Mouse (Mus musculus): Measurements from ENCODE around the gene Foxa2.

The Foxa2 gene

DNA sequence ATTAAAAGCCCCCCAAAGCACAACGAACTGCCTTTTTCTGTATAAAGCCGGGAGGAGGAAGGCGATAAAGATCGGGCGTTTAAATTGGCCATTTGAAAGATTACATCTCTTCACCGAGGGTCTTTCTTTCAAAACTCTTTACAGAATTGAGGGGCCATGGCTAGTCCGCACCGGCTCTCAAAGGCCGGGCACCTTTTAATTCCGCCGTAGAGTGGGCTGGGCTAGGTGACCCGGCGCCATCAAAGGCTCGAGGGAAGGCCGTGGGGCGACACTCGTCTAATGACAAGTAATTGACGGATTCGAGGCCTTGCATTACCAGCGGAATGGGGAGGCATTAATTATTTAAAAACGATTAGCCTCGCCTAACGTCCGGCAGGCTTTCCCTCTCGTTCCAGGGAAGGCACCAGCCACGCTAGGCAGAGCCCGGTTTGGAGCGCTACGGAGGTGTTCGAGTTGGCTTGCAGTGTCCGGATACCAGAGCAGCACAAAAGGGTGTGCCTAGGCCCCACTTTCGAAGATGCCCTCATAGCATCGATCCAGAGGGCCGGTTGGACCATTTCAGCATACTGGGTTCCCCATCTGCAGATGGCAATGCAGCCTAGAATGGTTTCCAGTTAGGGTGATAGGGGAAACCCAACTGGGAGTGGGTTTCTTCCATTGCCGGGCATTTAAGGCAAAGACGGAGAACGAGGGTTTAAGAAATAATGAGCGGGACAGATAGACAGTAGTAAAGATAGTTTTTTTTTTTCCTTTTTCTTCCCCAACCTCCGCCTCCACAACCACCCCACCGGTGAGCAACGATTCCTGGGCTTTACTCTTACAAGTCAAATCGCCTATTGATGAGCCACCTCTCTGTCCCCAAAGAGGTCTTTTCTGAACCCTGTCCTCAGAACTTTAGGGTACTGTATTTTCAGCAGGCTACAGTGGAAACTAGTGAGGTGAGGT lies 8.1 kb downstream of the Foxa2 start:
- DNase-seq: no peak

- DNase-seq: no peak
Measured at GRCm38 (mm10) chr2:148036611-148037160, 10.1 kb downstream of the Foxa2 start.

DNA sequence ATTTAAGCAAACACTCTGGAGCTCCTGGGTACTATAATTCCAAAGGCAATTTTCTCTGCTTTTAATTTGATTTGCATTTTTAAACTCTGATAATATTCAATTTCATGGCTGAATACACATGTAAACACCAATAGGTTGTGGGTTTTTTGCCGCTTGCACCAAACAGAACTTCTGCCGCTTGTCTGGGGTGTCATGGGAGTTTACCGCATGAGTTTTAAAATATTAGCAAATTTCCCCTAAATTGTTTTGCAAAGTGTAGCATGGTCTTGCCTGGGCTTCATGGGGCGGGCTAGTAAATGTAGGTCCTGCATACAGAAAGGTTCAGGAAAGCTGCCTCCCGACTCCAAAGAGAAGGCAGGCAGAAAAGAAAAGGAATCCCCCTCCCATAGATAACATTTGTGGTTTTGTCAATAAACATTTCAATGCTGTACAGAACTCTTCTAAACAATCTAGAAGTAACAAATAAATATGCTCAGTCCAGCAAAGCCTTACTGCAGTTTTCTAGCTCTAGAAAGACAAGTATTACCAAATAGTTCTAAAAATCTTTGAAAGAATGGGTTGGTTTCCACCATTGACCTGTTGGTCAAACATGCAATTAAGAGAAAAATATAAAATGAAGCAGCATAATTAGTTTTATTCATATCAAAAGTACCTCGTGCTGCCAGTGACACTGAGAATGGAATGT lies 15.6 kb downstream of the Foxa2 start:
- no peak for DNase-seq

DNA sequence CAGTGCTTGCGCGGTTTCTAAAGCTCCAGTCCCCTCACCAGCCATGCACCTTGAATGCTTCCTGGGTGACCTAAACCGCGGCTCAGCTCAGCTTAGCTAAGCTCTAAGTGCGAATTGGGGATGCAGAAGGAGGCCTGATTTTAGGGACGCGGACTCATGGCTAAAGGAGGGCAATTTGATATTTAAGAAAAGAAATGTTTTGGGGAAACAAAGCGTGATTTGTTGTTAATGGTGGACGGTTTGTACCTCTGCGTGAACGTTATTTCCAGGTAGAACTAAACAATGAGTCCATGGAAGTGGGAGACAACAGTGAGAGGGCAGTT lies 16.2 kb downstream of the Foxa2 start:
- no peak for DNase-seq

GRCm38 (mm10) chr2:148029751-148030612 lies 16.8 kb downstream of the Foxa2 start:
- peak; percentile 58 for DNase-seq

DNA sequence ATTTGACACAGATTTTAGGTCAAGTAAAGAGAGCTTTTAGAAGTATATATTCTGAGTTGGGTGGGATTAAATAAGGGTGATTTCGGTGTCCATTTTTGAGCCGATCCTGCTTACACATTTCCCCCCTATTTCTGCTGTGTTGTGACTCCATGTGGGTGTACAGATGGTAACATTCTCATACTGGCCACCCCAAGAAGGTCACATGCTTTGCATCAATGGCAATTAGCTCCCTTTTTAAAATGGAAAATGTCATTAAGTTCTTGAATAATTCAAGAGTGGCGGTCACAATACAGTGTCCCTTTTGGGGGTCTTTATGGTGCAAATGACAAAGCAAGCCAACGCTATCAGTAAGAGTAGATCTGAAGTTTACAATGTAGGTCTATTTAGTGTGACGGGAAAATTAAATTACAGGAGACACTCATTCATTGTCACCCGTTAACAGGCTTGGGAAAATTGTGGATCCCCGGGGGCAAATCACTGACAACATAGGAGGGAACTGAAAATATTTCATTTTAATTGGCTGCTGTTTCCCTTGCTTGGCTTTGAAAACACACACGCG lies 17.6 kb downstream of the Foxa2 start:
- DNase-seq: no peak

- DNase-seq: no peak
Measured at GRCm38 (mm10) chr2:148026366-148026765, 20.4 kb downstream of the Foxa2 start.

DNA sequence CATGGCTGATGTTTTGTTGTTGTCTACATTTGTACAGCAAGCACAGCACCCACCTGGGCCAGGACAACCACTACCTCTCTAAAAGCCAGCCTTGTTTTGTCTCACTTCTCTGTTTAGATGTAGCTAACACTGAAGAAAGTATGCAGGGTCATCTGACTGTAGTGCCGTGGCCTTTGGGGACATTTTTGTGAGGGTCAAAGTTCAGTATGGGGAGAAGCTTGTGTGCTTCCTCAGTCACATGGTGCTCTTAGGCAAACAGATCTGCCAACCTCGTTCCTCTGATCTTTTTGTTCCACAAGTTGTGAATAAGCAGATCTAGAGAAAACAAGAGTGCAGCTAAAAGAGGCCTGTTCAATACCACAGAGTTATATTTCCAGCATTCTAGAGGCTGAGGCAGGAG lies 21.3 kb downstream of the Foxa2 start:
- DNase-seq: no peak

DNA sequence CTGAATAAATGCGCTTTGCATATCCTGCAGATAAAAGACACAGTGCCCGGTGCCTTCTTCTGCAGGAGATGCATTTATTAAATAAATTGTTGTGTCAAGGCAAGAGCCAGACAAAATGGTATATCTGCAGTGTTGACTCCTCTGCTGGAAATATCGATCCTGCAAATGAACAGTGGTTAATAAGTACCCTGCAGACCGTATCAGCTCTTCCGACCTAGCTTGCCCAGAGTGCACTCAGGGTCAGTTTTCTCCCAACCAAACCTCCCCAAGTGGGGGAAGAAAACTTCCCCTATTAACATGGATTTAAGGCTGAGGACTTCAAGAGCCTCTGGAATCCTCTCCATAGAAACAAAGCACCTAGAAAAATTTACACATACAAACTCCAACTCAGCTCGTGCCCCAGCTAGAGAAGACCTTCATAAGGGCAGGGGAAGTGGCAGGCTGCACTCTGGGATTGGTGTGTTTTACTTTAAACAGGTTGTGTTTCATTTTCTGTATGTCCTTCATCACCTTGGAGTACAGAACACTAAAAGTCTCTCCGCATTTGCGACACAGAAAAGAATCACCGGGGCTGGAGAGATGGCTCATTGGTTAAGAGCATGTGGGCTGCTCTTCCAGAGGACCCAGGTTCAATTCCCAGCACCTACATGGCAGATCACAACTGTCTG lies 22.4 kb downstream of the Foxa2 start:
- DNase-seq: no peak

DNA sequence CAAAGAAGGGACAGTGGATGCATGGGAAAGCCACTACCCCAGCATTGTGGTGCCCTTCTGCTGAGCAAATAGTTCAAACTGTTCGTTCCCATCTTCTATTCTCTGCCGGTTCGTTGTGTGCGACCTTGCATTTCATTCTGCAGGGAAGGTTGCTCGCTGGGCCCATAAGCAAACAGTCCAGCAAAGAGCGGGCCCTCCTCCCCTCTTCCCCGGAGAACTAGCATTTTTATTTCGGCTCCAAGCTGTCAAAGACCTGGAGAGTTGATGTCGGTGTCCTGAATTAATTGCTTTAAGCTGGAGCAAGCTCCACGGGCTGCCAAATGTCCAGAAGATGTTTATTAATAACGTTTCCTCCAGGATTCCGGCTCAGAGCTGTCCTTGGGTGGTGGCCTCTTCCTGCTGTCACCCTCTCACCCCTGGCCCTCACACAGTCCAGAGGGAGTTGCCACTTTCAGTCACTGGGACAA lies 23.4 kb downstream of the Foxa2 start:
- peak; percentile 44 for DNase-seq

- no peak for DNase-seq
Measured at GRCm38 (mm10) chr2:148021919-148022570, 24.7 kb downstream of the Foxa2 start.

GRCm38 (mm10) chr2:148021016-148021415 lies 25.8 kb downstream of the Foxa2 start:
- no peak for DNase-seq

- DNase-seq: no peak
Measured at GRCm38 (mm10) chr2:148020125-148020524, 26.6 kb downstream of the Foxa2 start.

DNA sequence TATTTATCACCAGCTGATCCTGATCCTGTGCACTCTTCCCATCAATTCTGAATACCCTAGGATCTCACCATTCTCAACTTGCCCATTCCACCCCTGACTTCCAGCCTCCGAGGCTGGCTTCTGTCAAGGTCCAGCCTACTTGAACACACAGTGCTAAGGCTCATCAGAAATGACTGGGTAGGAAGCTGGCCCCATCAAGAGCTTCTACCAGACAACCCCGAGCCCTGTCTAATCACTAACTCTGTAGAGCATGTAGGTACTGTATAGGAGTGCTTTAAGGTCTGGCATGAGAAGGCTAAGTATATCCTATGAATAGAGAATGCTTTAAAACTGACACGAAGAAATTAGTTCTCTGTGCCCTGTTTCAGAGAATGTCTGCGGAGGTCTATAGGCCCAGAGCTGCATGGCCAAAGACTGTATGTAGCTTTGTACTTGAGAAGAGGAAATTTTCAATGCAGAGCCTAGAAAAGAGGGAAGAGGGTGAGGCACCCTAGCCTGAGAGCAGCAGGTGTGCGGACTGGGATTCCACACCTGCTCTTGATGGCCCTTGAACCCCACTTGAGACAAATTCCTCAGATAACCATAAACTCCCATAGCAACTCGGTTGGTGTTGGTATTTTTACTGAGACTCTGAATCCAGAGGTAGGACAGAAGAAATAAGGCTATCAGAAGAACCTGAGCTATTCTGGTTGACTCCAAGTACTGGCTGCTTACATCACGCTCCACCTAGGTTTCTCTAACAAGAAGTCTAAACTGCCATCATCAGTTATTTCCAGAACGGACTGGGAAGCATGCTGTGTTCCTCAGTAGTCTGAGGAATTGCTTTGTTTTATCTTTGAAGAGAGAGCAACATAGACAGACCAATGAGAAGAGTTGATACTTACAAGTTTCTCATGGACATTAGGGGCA lies 28.7 kb downstream of the Foxa2 start:
- no peak for DNase-seq

DNA sequence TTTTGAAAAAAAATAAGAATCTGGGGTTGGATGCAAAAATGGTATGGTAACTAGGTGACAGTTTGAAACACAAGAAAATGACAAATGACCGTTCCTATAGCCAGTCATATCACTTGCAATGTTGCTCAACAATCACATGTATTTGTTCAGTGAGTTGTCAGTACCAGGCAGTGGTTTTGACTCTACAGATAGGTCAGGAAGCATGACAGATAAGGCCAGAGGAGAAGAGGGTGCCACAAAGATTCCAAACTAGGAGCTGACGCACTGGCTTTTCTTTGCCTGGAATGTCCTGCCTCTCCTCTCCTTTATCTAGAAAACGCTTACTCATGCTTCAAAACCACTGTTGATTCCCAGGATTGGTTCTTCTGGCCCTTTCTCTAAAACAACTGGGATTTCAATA lies 33.4 kb downstream of the Foxa2 start:
- no peak for DNase-seq

- DNase-seq: no peak
Measured at GRCm38 (mm10) chr2:148009049-148009448, 37.7 kb downstream of the Foxa2 start.

DNA sequence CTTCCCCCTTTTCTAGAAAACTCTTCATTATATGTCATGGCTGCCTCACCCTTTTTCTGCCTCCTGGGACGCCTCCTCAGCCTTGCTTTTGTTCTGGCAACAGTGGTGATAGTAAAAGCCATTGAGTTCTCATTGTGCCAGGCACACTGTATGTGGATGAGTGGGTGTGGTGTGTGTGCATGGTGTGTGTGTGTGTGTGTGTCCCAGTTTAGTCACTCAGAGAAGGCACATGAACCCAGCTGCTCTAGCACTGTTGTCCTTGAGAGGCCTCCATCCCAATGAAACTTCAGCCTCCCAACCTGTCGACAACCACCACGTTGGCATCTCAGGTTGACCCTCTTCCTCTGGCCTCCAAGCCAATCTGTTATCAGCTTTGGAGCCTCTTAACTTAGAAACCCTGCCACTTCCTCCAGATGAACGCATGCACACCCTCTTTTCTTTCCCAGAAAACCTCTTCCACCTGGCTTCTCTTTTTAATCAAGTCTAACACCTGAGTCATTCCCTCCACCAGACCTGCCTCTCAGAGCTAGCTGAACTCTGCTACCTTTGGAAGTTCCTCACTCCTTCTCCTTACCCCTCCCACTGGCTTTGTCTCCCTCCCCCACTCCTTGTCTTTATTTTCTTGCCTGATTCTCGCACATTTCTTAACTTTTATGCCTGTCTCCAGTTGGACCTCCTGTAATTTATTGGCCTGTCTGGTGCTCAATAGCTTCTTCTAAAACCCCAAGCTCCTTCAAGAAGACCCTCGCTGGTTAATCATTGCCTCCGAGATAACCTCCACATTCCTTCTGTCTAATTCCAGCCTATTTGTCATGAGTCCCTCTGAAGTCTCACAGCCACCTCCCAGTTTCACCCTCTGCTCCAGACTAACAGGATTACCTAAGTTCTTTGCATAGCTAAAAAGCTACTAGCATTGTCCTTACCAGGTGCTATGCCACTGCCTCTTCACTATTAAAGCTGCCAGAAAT lies 41.9 kb downstream of the Foxa2 start:
- DNase-seq: no peak

DNA sequence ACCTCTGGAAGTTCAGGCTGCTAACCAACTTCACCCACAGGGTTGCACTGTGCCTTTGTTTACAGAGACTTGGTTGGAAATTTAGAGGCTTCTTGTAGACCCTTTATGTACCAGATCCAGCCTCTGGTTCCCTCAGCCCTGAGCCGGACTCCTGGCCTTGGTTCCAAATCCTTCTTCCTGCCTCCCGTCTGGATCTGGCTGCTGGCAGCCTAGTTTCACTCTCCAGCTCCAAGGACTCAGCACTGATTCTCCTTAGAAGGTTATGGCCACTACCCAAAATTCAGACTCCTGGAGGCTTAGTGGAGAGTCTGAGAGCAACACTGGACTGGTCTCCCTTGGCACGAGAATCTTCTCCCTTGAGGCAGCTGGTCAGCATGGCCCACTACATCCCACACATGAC lies 43.3 kb downstream of the Foxa2 start:
- DNase-seq: no peak
